Comparison of ENCODE assay signal across 24 mouse cellular contexts in the genomic region with DNA sequence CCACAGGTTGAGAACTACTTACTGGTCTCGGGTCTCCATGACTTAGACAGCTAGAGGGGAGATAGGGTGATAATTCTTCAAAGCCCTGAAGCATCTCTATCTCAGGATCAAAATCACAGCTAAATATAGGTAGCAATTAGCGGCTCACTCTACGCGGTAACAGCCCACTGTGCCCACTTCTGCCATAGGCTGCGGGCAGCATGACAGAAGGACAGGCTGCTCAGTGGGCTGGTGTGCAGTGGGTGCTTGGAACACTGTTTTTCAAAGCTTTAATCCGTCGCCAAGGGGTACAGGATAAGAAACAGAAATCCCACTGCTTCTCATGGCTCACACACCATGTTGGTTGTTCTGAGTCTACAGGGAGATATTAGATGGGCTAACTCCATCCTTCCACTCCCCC.
"Had no signal": no experiment of that assay in that cellular context is flagged by ENCODE, and none has a peak within 500 bp of the region (broad histone marks: within the 10 kb centered on the region; RNA-seq: fewer than 3 reads in every experiment).

No protein-coding gene starts in this region.

- H3K4me1 ChIP-seq: midbrain, embryonic 13.5 days; neural tube, embryonic 13.5 days; stomach, embryonic 15.5 days had no signal

- H3K27ac ChIP-seq: liver, embryonic 14.5 days; lung, embryonic 15.5 days; midbrain, embryonic 10.5 days; midbrain, embryonic 13.5 days; neural tube, embryonic 13.5 days; stomach, embryonic 15.5 days had no signal

- H3K4me2 ChIP-seq: liver, embryonic 11.5 days; lung, embryonic 15.5 days; midbrain, embryonic 13.5 days; neural tube, embryonic 13.5 days; stomach, embryonic 15.5 days had no signal

- ATAC-seq: midbrain, embryonic 13.5 days; midbrain, embryonic 16.5 days had no signal

- DNase-seq: kidney, adult 18-20 months; kidney, adult 9 months; kidney, postnatal 14 days; kidney, postnatal 4 days; left cerebral cortex, postnatal 4 days; lung, adult 18-20 months; lung, postnatal 10 days; lung, postnatal 36 days; retina, postnatal 1 day; right cerebral cortex, postnatal 25 days; spleen, adult 18-20 months; thymus, adult 2 months; thymus, postnatal 14 days; thymus, postnatal 4 days had no signal

- H3K36me3 ChIP-seq: lung, embryonic 15.5 days; midbrain, embryonic 10.5 days; midbrain, embryonic 13.5 days; neural tube, embryonic 13.5 days; stomach, embryonic 15.5 days had no signal

- H3K9ac ChIP-seq: liver, embryonic 14.5 days; lung, embryonic 15.5 days; midbrain, embryonic 13.5 days; neural tube, embryonic 13.5 days; stomach, embryonic 15.5 days had no signal

- H3K4me3 ChIP-seq: lung, embryonic 15.5 days; megakaryocyte, embryonic 14.5 days; midbrain, embryonic 10.5 days; midbrain, embryonic 13.5 days; myocyte; neural tube, embryonic 13.5 days; stomach, embryonic 15.5 days had no signal

- H3K27me3 ChIP-seq: lung, embryonic 15.5 days; stomach, embryonic 15.5 days had no signal

- H3K9me3 ChIP-seq: lung, embryonic 15.5 days; megakaryocyte, embryonic 14.5 days; midbrain, embryonic 10.5 days; midbrain, embryonic 13.5 days; neural tube, embryonic 13.5 days; stomach, embryonic 15.5 days had no signal
